Comparison of ENCODE assay signal across 8 mouse cellular contexts in the genomic region with DNA sequence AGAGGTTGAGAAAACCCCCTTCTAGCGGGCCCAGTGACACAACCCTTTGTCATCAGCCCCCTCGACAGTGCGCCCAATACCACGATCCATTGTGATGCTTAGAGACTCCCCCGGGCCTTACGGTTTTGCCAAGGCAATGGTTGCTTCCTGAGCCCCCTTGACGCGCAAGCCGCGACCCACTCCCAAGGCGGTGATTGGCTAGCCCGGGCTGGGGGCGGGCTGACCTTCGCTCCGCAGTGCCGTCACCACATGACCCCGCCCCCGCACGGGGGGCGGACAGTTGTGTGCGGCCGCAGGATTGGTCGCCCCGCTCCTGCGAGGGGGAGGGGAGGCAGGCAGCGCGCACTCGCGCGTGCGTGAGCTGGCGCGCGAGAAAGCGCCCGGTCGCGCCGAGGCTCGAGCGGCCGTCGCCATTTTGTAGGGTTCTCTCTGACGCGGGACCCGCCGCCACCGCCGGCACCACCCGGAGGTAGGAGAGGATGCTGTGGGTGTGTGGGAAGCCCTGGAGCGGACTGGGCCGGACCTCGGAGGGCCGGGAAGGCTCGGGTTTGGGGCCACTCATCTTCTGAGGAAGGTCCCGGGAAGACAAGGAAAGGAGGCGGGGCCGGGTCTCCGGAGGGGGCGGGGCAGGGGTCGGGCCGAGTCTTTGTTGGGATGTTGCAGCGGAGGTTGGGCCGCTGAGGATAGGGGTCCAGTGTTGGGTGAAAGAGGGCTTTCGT. TPM values are rescaled to one million over a fixed set of nuclear protein-coding genes. Genes with fewer than 3 reads are reported as not detected.
DNase-seq lines count a peak whose midpoint lies in the region; ATAC-seq and TF ChIP-seq lines count a peak whose summit lies in the region.

Gene Rbm4b (plus strand): TSS at position 305 of the 719 bp plus-strand sequence.

- under 1% methylated on average over 63 of the region's 65 CpGs for whole genome bisulfite sequencing in bone marrow, adult 2 months
- under 1% methylated on average over 61 of the region's 65 CpGs for WGBS in embryonic facial prominence, embryonic 15.5 days
- 0% methylated on average over 61 of the region's 65 CpGs for WGBS in heart, embryonic 10.5 days
- under 1% methylated on average over 65 of the region's 65 CpGs for WGBS in kidney, embryonic 15.5 days

- H3K27me3 ChIP-seq in embryonic facial prominence, embryonic 15.5 days, result no peaks in the 10 kb centered on the region
- no peaks in the 10 kb centered on the region for H3K27me3 ChIP-seq in heart, embryonic 10.5 days (ENCODE audit: insufficient read depth, poor library complexity, severe bottlenecking)
- H3K27me3 ChIP-seq in kidney, embryonic 15.5 days, result no peaks in the 10 kb centered on the region

- DNase-seq in 416B (ENCODE audit: low read depth) (peak; percentile 91), liver (peak; percentile 96)
- DNase-seq in heart, embryonic 10.5 days (ENCODE audit: low spot score), result peak; percentile 98
- peak; percentile 94 to 96 for DNase-seq in spleen, postnatal 4 days (ENCODE audit: low spot score in 2 of 2)

- H3K36me3 ChIP-seq in embryonic facial prominence, embryonic 15.5 days, result peaks cover 6% of the 10 kb centered on the region; the same call in 1 of the 2 replicates
- peaks cover 12% of the 10 kb centered on the region; the same call in 1 of the 2 replicates for H3K36me3 ChIP-seq in heart, embryonic 10.5 days
- peaks cover 21% of the 10 kb centered on the region for H3K36me3 ChIP-seq in kidney, embryonic 15.5 days

- peak within 1 kb of the TSS; percentile 94 for H3K27ac ChIP-seq in bone marrow, adult 2 months (ENCODE audit: control insufficient read depth, insufficient read depth, low read depth, low read length, poor library complexity)
- H3K27ac ChIP-seq in embryonic facial prominence, embryonic 15.5 days (replicated peaks), result peak within 1 kb of the TSS; percentile 95
- H3K27ac ChIP-seq in heart, embryonic 10.5 days, result peak within 1 kb of the TSS; percentile 98
- peak within 1 kb of the TSS; percentile 98 for H3K27ac ChIP-seq in kidney, embryonic 15.5 days

- H3K4me2 ChIP-seq in embryonic facial prominence, embryonic 15.5 days (replicated peaks), result peak within 1 kb of the TSS; percentile 63
- H3K4me2 ChIP-seq in kidney, embryonic 15.5 days, result peak within 1 kb of the TSS; percentile 77

- peak within 1 kb of the TSS; percentile 76 for H3K4me3 ChIP-seq in bone marrow, adult 2 months (replicated peaks; ENCODE audit: control insufficient read depth, low read depth, low read length)
- H3K4me3 ChIP-seq in embryonic facial prominence, embryonic 15.5 days (replicated peaks), result peak within 1 kb of the TSS; percentile 79
- H3K4me3 ChIP-seq in heart, embryonic 10.5 days, result peak within 1 kb of the TSS; percentile 90
- peak within 1 kb of the TSS; percentile 81 for H3K4me3 ChIP-seq in kidney, embryonic 15.5 days (replicated peaks)

- H3K4me1 ChIP-seq in bone marrow, adult 2 months (ENCODE audit: control insufficient read depth, insufficient read depth, low read length), result no peaks in the 10 kb centered on the region; the same call in 1 of the 2 replicates
- peaks cover 21% of the 10 kb centered on the region for H3K4me1 ChIP-seq in embryonic facial prominence, embryonic 15.5 days
- peaks cover 8% of the 10 kb centered on the region for H3K4me1 ChIP-seq in heart, embryonic 10.5 days
- H3K4me1 ChIP-seq in kidney, embryonic 15.5 days, result peaks cover 26% of the 10 kb centered on the region

- ATAC-seq in embryonic facial prominence, embryonic 15.5 days (ENCODE audit: insufficient number of reproducible peaks, low FRiP score, low TSS enrichment, low read depth), result peak; percentile 97
- peak; percentile 98 for ATAC-seq in kidney, embryonic 15.5 days (replicated peaks; ENCODE audit: low FRiP score)
- peak; percentile 83 for ATAC-seq in monocyte, adult 5-6 weeks (replicated peaks; ENCODE audit: insufficient number of reproducible peaks, low FRiP score, low TSS enrichment, poor library complexity, severe bottlenecking)

- no peaks in the 10 kb centered on the region for H3K9me3 ChIP-seq in embryonic facial prominence, embryonic 15.5 days (replicated peaks)
- no peaks in the 10 kb centered on the region for H3K9me3 ChIP-seq in heart, embryonic 10.5 days
- H3K9me3 ChIP-seq in kidney, embryonic 15.5 days (replicated peaks), result no peaks in the 10 kb centered on the region

- peak; percentile 65; the same call in 1 of the 2 replicates for TF ChIP-seq POLR2A in bone marrow, adult 2 months (IDR thresholded peaks at IDR 0.05; ENCODE audit: borderline replicate concordance, control insufficient read depth, low read depth, low read length)

- H3K9ac ChIP-seq in embryonic facial prominence, embryonic 15.5 days, result peak within 1 kb of the TSS; percentile 67
- peak within 1 kb of the TSS; percentile 89 for H3K9ac ChIP-seq in kidney, embryonic 15.5 days

- no peak for TF ChIP-seq CTCF in bone marrow, adult 2 months (IDR thresholded peaks at IDR 0.05; ENCODE audit: control insufficient read depth, insufficient read depth, low read length)

RNA-seq across cellular contexts. Expression of gene Rbm4b, which starts in this region (rescaled TPM):
- polyA plus RNA-seq in bone marrow, adult 2 months (2011; ENCODE audit: insufficient read depth, insufficient read length, low replicate concordance, missing spikeins), result 6.6 and 8.3 TPM in 2 replicates
- polyA plus RNA-seq in embryonic facial prominence, embryonic 15.5 days (2015; fragmentation: Nextera tagmentation; extraction: Ambion mirVana), result 64.3 and 65.5 TPM in 2 replicates
- 44.8 and 59.1 TPM in 2 replicates for polyA plus RNA-seq in heart, embryonic 10.5 days (2016; fragmentation: Nextera tagmentation; extraction: Ambion mirVana)
- 75.2 and 75.5 TPM in 2 replicates for polyA plus RNA-seq in kidney, embryonic 15.5 days (2015; fragmentation: Nextera tagmentation; extraction: Ambion mirVana)
- total RNA-seq in monocyte, adult 5-6 weeks (2017), result 12.2 to 30.8 TPM (median 24.9 TPM) in 3 replicates

Comparison
In these comparisons a context has a peak if more than half of its experiments do, and no peak if none do; other contexts are left out.
1. Peak in every context shown above with its lines: DNase-seq, ATAC-seq, H3K4me3 ChIP-seq and H3K27ac ChIP-seq.